Mouse (Mus musculus) olfactory bulb, adult 2 months (tissue): Measurements from ENCODE around the gene Asb2.

ENCODE experiments used
- CTCF ChIP-seq: fragments of 200-500 bp; IDR thresholded peaks from 2 replicates; pipeline ENCODE4 v1.5.1; 2012; ENCODE audit warnings: low read depth, mild to moderate bottlenecking, low read length, moderate library complexity; ENCODE audit not compliant: insufficient read depth
- POLR2A ChIP-seq: fragments of 200-500 bp; IDR thresholded peaks from 2 replicates; pipeline ENCODE4 v1.6.1; 2012; ENCODE audit warnings: mild to moderate bottlenecking, low read depth, low read length, moderate library complexity; ENCODE audit not compliant: insufficient read depth

DNA sequence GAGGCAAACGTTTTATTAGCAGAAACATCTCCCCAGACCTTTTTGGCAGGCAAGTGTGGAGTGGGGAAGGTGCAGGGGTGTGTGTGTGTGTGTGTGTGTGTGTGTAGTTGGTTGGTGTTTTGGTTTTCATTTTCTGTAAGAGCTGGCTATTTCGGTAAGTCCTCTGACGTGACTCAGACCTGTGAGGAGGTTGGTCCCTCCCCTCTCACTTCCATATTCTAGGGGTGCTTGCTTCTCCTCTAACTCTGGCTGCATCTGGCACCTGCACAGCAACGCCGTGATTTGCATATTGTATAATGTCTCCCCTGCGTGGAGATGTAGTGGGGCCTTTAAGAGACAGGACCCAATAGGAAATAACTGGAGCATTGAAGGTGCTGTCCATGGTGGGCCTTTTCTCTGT lies 82.8 kb downstream of the Asb2 start:
- no peak for TF ChIP-seq CTCF
- TF ChIP-seq POLR2A, result no peak
